Mouse (Mus musculus) stomach, postnatal 0 days (tissue): ENCODE data around the gene Rab43. TPM values are rescaled to one million over a fixed set of nuclear protein-coding genes. Genes with fewer than 3 reads are reported as not detected.
A peak's percentile ranks its signal among the peaks of the same experiment; 100 is the strongest.

Source experiments
- ATAC-seq: fragments of 200-750 bp; cut with Nextera tagmentation; 2 replicates; pipeline ENCODE4 v1.8.0; 2017; ENCODE audit not compliant: low FRiP score, low TSS enrichment
- DNase-seq: peaks from one replicate; pipeline ENCODE4 v3.0.0-alpha.2; 2016; ENCODE audit warnings: low spot score
- H3K27ac ChIP-seq: fragments of 300-500 bp; sonication (generic); replicated peaks from 2 replicates; pipeline ENCODE4 v1.5.1; 2014; ENCODE audit warnings: mild to moderate bottlenecking, control low read depth
- H3K27me3 ChIP-seq: fragments of 300-500 bp; sonication (generic); 2 replicates; pipeline ENCODE4 v1.6.1; 2014; ENCODE audit warnings: low read length; ENCODE audit not compliant: control insufficient read depth, insufficient read depth
- H3K36me3 ChIP-seq: fragments of 300-500 bp; sonication (generic); 2 replicates; pipeline ENCODE4 v1.6.1; 2014; ENCODE audit warnings: low read length, mixed read lengths; ENCODE audit not compliant: control insufficient read depth, insufficient read depth
- H3K4me1 ChIP-seq: fragments of 300-500 bp; sonication (generic); replicated peaks from 2 replicates; pipeline ENCODE4 v1.6.1; 2014; ENCODE audit warnings: antibody characterized with exemption; ENCODE audit not compliant: control insufficient read depth, insufficient read depth
- H3K4me2 ChIP-seq: fragments of 300-500 bp; sonication (generic); replicated peaks from 2 replicates; pipeline ENCODE4 v1.6.1; 2014; ENCODE audit warnings: low read depth, mild to moderate bottlenecking, control low read depth, moderate library complexity
- H3K4me3 ChIP-seq: fragments of 300-500 bp; sonication (generic); 2 replicates; pipeline ENCODE4 v1.5.1; 2014; ENCODE audit warnings: low read depth, low read length, control low read depth
- H3K9ac ChIP-seq: fragments of 300-500 bp; sonication (generic); 2 replicates; pipeline ENCODE4 v1.6.1; 2014; ENCODE audit warnings: mild to moderate bottlenecking, low read length, control low read depth, mixed read lengths
- H3K9me3 ChIP-seq: fragments of 300-500 bp; sonication (generic); 2 replicates; pipeline ENCODE4 v1.6.1; 2016; ENCODE audit warnings: low read length; ENCODE audit not compliant: control insufficient read depth
- CTCF ChIP-seq: IDR thresholded peaks from 2 replicates; pipeline ENCODE4 v1.5.1; 2016; ENCODE audit warnings: antibody characterized with exemption, low read depth, mild to moderate bottlenecking, moderate library complexity
- EP300 ChIP-seq: optimal IDR thresholded peaks from 2 replicates; pipeline ENCODE3; 2016; ENCODE audit warnings: antibody characterized with exemption
- WGBS: fragments of 180-500 bp; shearing (Covaris S2); extraction: QIAGEN DNeasy Blood & Tissue Kit; methylation state at CpG from one replicate; pipeline ENCODE4 v1.1.7; 2014; 5-methylcytosine and 5-hydroxymethylcytosine counted together
- polyA plus RNA-seq: library from polyadenylated mRNA; unstranded; fragments of >200 nt; fragmentation: Nextera tagmentation; extraction: Ambion mirVana; gene quantifications from 2 replicates; pipeline ENCODE4 v1.2.1, GENCODE M21; 2015

Rab43 gene
- polyA plus RNA-seq, 1 experiment from 2014 or later: 12.6 TPM

DNA sequence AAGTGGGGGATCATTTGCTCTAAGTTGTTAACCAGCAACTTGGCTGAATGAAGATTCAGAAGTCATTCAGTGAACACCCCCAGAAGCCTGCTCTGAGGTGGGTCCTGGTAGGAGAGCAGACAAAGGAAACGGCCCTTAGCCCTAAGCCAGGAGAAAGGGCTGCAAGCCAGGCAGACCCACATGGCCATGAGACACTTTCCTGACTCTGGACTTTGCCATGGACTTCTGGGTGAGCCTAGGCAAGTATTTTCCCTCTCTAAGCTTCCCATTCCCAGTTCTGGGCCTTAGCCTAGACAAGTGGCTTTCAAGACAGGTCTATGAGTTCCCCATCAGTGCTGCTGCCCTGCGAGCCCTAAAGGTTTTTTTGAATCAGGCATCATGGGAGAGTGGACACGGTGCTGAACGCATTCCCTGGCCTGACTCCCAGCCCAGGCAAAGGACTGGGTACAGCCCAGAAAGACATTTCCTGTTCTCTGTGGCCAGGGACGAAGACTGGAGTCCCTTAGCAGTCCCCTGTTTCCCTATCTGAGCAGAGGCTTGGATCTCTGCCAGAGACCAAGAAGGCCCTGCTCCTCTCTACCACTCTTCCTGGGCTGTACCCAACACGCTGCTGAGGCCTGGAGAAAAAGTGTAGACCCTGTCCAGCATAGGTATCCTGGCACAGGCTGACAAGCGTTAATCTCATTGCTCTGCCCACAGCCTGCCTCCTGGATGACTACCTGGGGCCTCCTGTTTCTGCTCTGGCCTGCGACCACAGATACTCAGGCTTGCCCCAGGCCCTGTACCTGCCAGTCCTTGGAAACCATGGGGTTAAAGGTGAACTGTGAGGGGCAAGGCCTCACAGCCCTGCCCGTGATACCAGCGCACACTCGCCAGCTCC lies 33.4 kb downstream of the Rab43 start:
- WGBS: 67% methylated on average over 11 of the region's 11 CpGs
- Histone ChIP-seq H3K9ac (no peak overlapping the region), H3K27me3 (no peaks in the 10 kb centered on the region), H3K27ac (no peak overlapping the region), H3K4me1 (no peaks in the 10 kb centered on the region), H3K9me3 (no peaks in the 10 kb centered on the region), H3K36me3 (no peaks in the 10 kb centered on the region), H3K4me2 (no peak overlapping the region), H3K4me3 (no peak overlapping the region)
- ATAC-seq (peak; percentile 45), DNase-seq (peak; percentile 15)
- no peak for TF ChIP-seq EP300
- TF ChIP-seq CTCF: no peak

DNA sequence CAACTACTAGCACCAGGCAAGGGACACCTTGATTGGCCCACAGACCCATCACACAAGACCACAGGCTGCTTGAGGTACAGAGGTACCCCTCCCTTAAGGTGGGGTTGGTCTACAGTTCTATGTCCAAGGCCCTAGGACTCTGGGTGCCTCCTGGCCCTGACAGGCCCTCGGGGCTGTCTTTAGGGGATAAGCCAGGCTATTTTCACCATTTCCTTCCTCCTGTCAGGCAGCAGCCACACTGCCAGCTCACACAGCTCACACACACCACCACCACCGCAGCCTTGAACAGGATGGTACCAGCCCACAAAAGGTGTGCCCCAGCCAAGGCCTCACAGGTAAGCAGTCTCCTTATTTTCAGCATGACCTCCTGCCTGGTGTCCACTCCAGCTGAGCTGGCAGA lies 34.1 kb downstream of the Rab43 start, which contains the start of gene Gp9:
Gp9 (plus strand) TSS at position 231 of the 400 bp plus-strand sequence.
- TF ChIP-seq EP300 (no peak), CTCF (no peak)
- Histone ChIP-seq H3K4me3 (no peak within 1 kb of the TSS), H3K9me3 (no peaks in the 10 kb centered on the region), H3K4me1 (no peaks in the 10 kb centered on the region), H3K27me3 (no peaks in the 10 kb centered on the region), H3K27ac (no peak within 1 kb of the TSS), H3K36me3 (no peaks in the 10 kb centered on the region), H3K9ac (no peak within 1 kb of the TSS), H3K4me2 (no peak within 1 kb of the TSS)
- peak; percentile 30 for DNase-seq
- 69% methylated on average over 2 of the region's 2 CpGs for WGBS
- peak; percentile 68 for ATAC-seq

DNA sequence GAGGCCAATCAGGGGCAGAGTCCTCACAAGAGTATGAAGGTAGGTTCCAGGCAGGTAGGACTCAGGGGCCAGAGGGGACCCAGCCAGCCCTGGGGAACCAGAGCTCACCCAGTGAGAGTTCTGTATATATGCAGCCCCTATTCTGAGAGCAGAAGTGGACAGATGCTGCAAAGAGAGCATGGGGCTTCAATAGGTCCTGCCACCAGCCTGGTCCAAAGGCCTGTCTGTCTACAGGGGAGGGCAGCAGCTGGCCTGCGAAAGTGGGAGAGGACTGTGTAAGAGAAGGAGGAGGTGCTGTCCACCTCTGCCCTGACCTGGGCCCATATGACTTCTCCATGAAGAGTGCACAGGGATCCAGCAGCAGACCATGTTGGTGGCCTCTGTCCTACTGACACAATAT lies 35.3 kb downstream of the Rab43 start:
- Histone ChIP-seq H3K9me3 (no peaks in the 10 kb centered on the region), H3K36me3 (no peaks in the 10 kb centered on the region)
- WGBS: 82% methylated on average over 1 of the region's 1 CpGs

DNA sequence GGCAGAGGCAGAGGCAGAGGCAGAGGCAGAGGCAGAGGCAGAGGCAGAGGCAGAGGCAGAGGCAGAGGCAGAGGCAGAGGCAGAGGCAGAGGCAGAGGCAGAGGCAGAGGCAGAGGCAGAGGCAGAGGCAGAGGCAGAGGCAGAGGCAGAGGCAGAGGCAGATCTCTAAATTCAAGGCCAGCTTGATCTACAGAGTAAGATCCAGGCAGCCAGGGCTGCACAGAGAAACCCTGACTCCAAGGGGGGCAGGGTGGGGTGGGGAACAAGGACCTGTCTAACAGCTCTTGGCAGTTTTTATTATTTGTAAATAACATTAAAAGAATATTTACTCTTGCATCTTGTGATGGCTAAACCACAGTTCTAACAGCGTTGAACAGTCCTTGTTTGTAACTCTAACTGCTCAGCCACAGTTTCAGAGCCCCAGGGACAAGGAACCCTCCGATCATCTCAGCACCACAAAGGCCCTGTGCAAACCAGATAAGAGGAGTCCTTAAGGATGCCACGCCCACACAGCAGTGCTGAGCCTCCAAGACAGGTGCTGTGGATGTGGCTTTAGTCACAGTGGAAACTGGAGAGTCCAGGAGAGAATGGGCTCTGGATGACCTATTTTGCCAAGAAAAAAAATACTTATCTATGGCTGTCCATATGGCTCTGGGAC lies 36.2 kb downstream of the Rab43 start:
- Histone ChIP-seq H3K4me1 (no peaks in the 10 kb centered on the region), H3K9me3 (no peaks in the 10 kb centered on the region), H3K4me2 (no peak overlapping the region), H3K27me3 (no peaks in the 10 kb centered on the region), H3K36me3 (no peaks in the 10 kb centered on the region), H3K27ac (no peak overlapping the region), H3K4me3 (no peak overlapping the region), H3K9ac (no peak overlapping the region)
- ATAC-seq (no peak), DNase-seq (no peak)
- WGBS: 46% methylated on average over 3 of the region's 3 CpGs
- TF ChIP-seq EP300: no peak
- no peak for TF ChIP-seq CTCF

More for the DNA sequence above, 35.3 kb downstream of the Rab43 start:
- no peaks in the 10 kb centered on the region for H3K27me3 ChIP-seq
- no peak overlapping the region for H3K27ac ChIP-seq
- no peak for TF ChIP-seq CTCF
- no peak for TF ChIP-seq EP300
- DNase-seq (no peak), ATAC-seq (no peak)
- no peak overlapping the region for H3K9ac ChIP-seq
- H3K4me1 ChIP-seq: no peaks in the 10 kb centered on the region
- H3K4me3 ChIP-seq: no peak overlapping the region
- no peak overlapping the region for H3K4me2 ChIP-seq

DNA sequence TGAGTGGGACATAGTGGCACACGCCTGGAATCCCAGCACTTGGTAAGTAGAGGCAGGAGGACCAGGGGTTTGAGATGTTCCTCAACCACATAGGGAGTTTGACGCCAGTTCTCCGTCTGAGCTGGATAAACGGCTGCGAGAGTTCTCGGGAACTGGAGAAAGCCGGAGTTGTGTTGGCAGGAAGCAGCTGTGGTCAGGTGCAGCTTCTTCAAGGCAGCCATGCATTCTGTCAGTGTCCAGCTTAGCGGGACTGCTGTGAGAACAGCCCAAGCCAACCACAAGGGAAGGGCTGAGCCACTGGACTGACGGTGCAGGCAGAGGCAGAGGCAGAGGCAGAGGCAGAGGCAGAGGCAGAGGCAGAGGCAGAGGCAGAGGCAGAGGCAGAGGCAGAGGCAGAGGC lies 37.1 kb downstream of the Rab43 start:
- H3K4me3 ChIP-seq: no peak overlapping the region
- no peak for DNase-seq
- no peak for TF ChIP-seq EP300
- no peak for TF ChIP-seq CTCF
- H3K4me1 ChIP-seq: no peaks in the 10 kb centered on the region
- no peak for ATAC-seq
- no peak overlapping the region for H3K27ac ChIP-seq
- no peaks in the 10 kb centered on the region for H3K9me3 ChIP-seq
- no peaks in the 10 kb centered on the region for H3K36me3 ChIP-seq
- no peaks in the 10 kb centered on the region for H3K27me3 ChIP-seq
- H3K4me2 ChIP-seq: no peak overlapping the region
- WGBS: 71% methylated on average over 9 of the region's 9 CpGs
- no peak overlapping the region for H3K9ac ChIP-seq

DNA sequence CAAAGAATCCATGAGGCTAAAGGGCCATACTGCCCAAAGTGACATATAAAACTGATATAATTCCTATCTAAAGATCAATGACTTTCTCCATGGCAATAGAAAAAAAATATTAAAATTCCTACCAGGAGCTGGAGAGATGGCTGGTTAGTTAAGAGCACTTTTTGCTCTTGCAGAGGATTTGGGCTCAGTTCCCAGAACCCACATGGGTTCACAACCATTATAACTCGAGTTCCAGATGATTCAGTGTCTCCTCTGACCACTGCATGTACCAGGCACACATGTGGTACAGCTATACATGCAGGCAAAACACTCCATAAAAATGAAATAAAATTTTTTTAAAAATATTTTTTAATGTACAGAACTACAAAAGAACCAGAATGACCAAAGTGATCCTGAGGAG lies 37.5 kb downstream of the Rab43 start:
- WGBS: 21% methylated on average over 1 of the region's 1 CpGs
- no peak for ATAC-seq

More for the DNA sequence above, 37.5 kb downstream of the Rab43 start:
- Histone ChIP-seq H3K27me3 (no peaks in the 10 kb centered on the region), H3K9me3 (no peaks in the 10 kb centered on the region), H3K4me3 (no peak overlapping the region), H3K36me3 (no peaks in the 10 kb centered on the region), H3K4me1 (no peaks in the 10 kb centered on the region), H3K27ac (no peak overlapping the region), H3K9ac (no peak overlapping the region), H3K4me2 (no peak overlapping the region)
- DNase-seq: no peak
- no peak for TF ChIP-seq CTCF
- no peak for TF ChIP-seq EP300
